Mouse (Mus musculus) neural tube, embryonic 14.5 days (tissue): ENCODE measurements around the gene Nrip1. TPM values are rescaled to one million over a fixed set of nuclear protein-coding genes. Genes with fewer than 3 reads are reported as not detected.

Experiments
- ATAC-seq: fragments of 200-750 bp; cut with Nextera tagmentation; 2 replicates; pipeline ENCODE4 v1.8.0; 2017; ENCODE audit warnings: low read depth, mild to moderate bottlenecking, moderate TSS enrichment, moderate library complexity
- H3K27ac ChIP-seq: fragments of 300-500 bp; sonication (generic); 2 replicates; pipeline ENCODE4 v1.5.1; 2014; ENCODE audit warnings: low read depth, mild to moderate bottlenecking, control low read depth, low read length, moderate library complexity, mixed read lengths
- H3K27me3 ChIP-seq: fragments of 300-500 bp; sonication (generic); 2 replicates; pipeline ENCODE4 v1.6.1; 2014; ENCODE audit warnings: low read length; ENCODE audit not compliant: control insufficient read depth, insufficient read depth
- H3K36me3 ChIP-seq: fragments of 300-500 bp; sonication (generic); 2 replicates; pipeline ENCODE4 v1.6.1; 2014; ENCODE audit warnings: low read length, mixed read lengths; ENCODE audit not compliant: control insufficient read depth, insufficient read depth
- H3K4me1 ChIP-seq: fragments of 300-500 bp; sonication (generic); 2 replicates; pipeline ENCODE4 v1.6.1; 2014; ENCODE audit warnings: low read length; ENCODE audit not compliant: control insufficient read depth, insufficient read depth
- H3K4me2 ChIP-seq: fragments of 300-500 bp; sonication (generic); 2 replicates; pipeline ENCODE4 v1.6.1; 2014; ENCODE audit warnings: mild to moderate bottlenecking, low read depth, low read length, control low read depth
- H3K4me3 ChIP-seq: fragments of 300-500 bp; sonication (generic); 2 replicates; pipeline ENCODE4 v1.5.1; 2014; ENCODE audit warnings: low read depth, low read length, control low read depth, mixed read lengths
- H3K9ac ChIP-seq: fragments of 300-500 bp; sonication (generic); replicated peaks from 2 replicates; pipeline ENCODE4 v1.6.1; 2014; ENCODE audit warnings: low read depth, mild to moderate bottlenecking, control low read depth, low read length, mixed read lengths
- H3K9me3 ChIP-seq: fragments of 300-500 bp; sonication (generic); 2 replicates; pipeline ENCODE4 v1.6.1; 2016; ENCODE audit warnings: low read length; ENCODE audit not compliant: control insufficient read depth
- WGBS: fragments of 180-500 bp; shearing (Covaris S2); extraction: QIAGEN DNeasy Blood & Tissue Kit; methylation state at CpG from one replicate; pipeline ENCODE4 v1.1.7; 2014; 5-methylcytosine and 5-hydroxymethylcytosine counted together
- polyA plus RNA-seq: library from polyadenylated mRNA; unstranded; fragments of >200 nt; fragmentation: Nextera tagmentation; extraction: Ambion mirVana; gene quantifications from 2 replicates; pipeline ENCODE4 v1.2.1, GENCODE M21; 2014

Gene Nrip1
- polyA plus RNA-seq, 1 experiment from 2014 or later, result 36.1 TPM

DNA sequence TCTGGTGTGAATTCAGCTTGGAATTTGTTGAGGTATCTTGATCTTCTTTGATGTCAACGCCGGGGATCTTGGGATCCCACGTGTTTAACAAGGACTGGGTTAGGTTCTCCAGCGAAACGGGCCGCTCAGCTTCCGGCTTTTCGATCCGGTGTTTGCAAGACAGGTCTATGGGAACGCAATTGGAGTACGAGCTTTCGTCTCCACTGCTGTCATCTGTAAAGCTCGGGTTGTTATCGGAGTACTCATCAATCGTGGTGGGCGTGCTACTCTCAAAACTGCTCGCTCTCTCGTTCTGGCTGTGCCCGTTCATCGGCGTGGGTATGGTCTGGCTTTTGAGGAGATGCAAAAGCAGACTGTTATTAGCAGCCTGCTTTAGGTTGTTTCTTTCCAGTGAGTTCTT lies 80.5 kb downstream of the Nrip1 start:
- 97% methylated on average over 21 of the region's 21 CpGs for WGBS
- ATAC-seq, result no peak
- Histone ChIP-seq H3K9ac (no peak overlapping the region), H3K27me3 (no peaks in the 10 kb centered on the region), H3K9me3 (no peaks in the 10 kb centered on the region), H3K4me2 (no peak overlapping the region), H3K27ac (no peak overlapping the region), H3K4me3 (no peak overlapping the region), H3K4me1 (no peaks in the 10 kb centered on the region), H3K36me3 (peaks cover 15% of the 10 kb centered on the region; the same call in 1 of the 2 replicates)

DNA sequence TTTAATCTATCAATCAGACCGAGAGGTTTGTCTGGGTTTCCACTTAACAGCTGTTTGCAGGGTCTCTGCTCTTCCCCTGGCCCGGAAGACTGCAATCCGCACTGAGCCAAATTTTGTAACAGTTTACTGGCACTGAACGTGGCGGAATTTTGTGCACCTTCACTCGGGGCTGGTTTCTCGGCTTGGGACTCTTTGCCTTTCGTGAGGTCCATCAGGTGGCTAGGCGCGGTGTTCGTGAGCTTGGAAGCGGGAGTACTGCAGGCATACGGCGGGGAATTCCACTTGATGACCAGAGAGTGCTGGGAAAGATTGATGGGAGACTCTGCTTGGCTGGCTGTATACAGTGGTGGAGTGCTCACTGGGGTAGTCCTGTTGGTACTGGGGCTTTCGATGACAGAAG lies 81.0 kb downstream of the Nrip1 start:
- no peak overlapping the region for H3K9ac ChIP-seq
- no peak for ATAC-seq
- peaks cover 15% of the 10 kb centered on the region; the same call in 1 of the 2 replicates for H3K36me3 ChIP-seq
- no peaks in the 10 kb centered on the region for H3K4me1 ChIP-seq
- no peak overlapping the region for H3K27ac ChIP-seq
- H3K4me2 ChIP-seq, result no peak overlapping the region
- no peak overlapping the region for H3K4me3 ChIP-seq
- WGBS, result 93% methylated on average over 15 of the region's 15 CpGs
- no peaks in the 10 kb centered on the region for H3K27me3 ChIP-seq
- no peaks in the 10 kb centered on the region for H3K9me3 ChIP-seq

GRCm38 (mm10) chr16:76291366-76291765 lies 82.3 kb downstream of the Nrip1 start:
- Histone ChIP-seq H3K4me3 (no peak overlapping the region), H3K4me2 (no peak overlapping the region), H3K27ac (no peak overlapping the region), H3K4me1 (no peaks in the 10 kb centered on the region), H3K27me3 (no peaks in the 10 kb centered on the region), H3K9ac (no peak overlapping the region), H3K9me3 (no peaks in the 10 kb centered on the region), H3K36me3 (peaks cover 15% of the 10 kb centered on the region; the same call in 1 of the 2 replicates)
- 92% methylated on average over 14 of the region's 14 CpGs for WGBS
- ATAC-seq, result no peak

GRCm38 (mm10) chr16:76289495-76289894 lies 84.1 kb downstream of the Nrip1 start:
- no peaks in the 10 kb centered on the region for H3K9me3 ChIP-seq
- no peaks in the 10 kb centered on the region for H3K4me1 ChIP-seq
- H3K9ac ChIP-seq, result no peak overlapping the region
- H3K4me3 ChIP-seq, result no peak overlapping the region
- no peaks in the 10 kb centered on the region for H3K27me3 ChIP-seq
- ATAC-seq, result no peak
- no peak overlapping the region for H3K27ac ChIP-seq
- 82% methylated on average over 2 of the region's 2 CpGs for WGBS
- H3K36me3 ChIP-seq, result peaks cover 15% of the 10 kb centered on the region; the same call in 1 of the 2 replicates
- H3K4me2 ChIP-seq, result no peak overlapping the region

DNA sequence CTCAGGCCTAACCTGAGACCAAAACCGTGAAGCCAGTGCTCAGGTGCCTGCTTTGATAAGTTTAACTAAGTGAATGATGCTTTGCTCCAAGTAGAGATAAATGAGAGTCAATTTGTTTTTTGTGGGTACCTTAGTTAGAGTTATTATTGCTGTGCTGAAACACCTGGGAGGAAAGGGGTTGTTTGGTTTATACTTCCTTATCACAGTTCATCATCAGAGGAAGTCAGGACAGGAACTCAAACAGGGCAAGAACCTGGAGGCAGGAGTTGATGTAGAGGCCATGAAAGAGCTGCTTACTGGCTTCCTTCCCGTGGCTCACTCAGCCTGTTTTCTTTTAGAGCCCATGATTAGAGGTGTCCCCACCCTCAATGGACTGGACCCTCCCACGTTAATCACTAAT lies 89.8 kb downstream of the Nrip1 start:
- no peaks in the 10 kb centered on the region for H3K27me3 ChIP-seq
- no peak for ATAC-seq
- no peaks in the 10 kb centered on the region for H3K9me3 ChIP-seq
- no peaks in the 10 kb centered on the region for H3K4me1 ChIP-seq
- no peaks in the 10 kb centered on the region for H3K36me3 ChIP-seq
- H3K4me3 ChIP-seq, result no peak overlapping the region
- WGBS, result 71% methylated on average over 3 of the region's 3 CpGs
- no peak overlapping the region for H3K9ac ChIP-seq
- no peak overlapping the region for H3K27ac ChIP-seq
- no peak overlapping the region for H3K4me2 ChIP-seq

DNA sequence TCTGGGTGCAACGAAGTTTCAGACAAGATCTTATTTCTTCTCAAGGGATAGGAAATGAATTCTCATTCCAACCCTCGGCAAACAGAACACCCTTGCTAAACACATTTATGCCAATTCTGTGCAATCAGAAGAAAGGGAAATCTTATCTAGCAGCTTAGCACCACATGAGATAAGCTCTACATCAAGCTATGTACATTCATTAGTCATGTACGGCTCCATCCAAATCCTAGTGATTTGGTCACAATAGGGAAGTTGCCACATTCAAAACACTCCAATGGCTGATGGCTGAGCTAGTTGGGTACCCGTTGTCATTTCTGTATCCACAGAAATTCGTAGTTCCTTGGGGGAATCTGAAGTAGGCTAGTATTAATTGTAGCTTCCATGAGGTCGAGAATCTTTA lies 91.8 kb downstream of the Nrip1 start:
- 90% methylated on average over 6 of the region's 6 CpGs for WGBS
- Histone ChIP-seq H3K36me3 (no peaks in the 10 kb centered on the region), H3K9ac (no peak overlapping the region)

GRCm38 (mm10) chr16:76280365-76280764 lies 93.3 kb downstream of the Nrip1 start:
- no peak overlapping the region for H3K4me3 ChIP-seq
- no peak overlapping the region for H3K9ac ChIP-seq
- H3K9me3 ChIP-seq, result no peaks in the 10 kb centered on the region
- WGBS, result 90% methylated on average over 8 of the region's 8 CpGs
- H3K27ac ChIP-seq, result no peak overlapping the region
- no peaks in the 10 kb centered on the region for H3K4me1 ChIP-seq
- no peaks in the 10 kb centered on the region for H3K36me3 ChIP-seq
- no peak overlapping the region for H3K4me2 ChIP-seq
- no peak for ATAC-seq
- H3K27me3 ChIP-seq, result no peaks in the 10 kb centered on the region

More for the DNA sequence above, 91.8 kb downstream of the Nrip1 start:
- H3K4me1 ChIP-seq, result no peaks in the 10 kb centered on the region
- no peak overlapping the region for H3K27ac ChIP-seq
- no peak overlapping the region for H3K4me3 ChIP-seq
- ATAC-seq, result no peak
- H3K9me3 ChIP-seq, result no peaks in the 10 kb centered on the region
- H3K27me3 ChIP-seq, result no peaks in the 10 kb centered on the region
- H3K4me2 ChIP-seq, result no peak overlapping the region

DNA sequence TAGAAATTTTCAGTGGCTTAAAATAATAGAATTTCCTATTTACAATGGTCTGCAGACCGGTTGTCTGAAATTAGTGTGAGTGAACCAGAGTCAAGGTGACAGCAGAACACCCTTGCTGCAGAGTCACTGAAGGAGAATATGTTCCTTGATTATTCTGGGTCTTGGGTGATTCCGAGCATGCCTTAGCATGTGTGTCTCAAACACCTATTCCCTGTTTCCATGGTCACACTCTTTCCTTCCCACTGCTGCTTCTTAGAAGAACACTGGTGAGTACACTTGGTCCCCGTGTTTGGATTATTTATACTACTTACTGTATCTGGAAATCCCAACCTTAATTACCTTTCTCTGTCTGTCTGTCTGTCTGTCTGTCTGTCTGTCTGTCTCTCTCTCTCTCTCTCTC lies 97.4 kb downstream of the Nrip1 start:
- Histone ChIP-seq H3K36me3 (no peaks in the 10 kb centered on the region), H3K9ac (no peak overlapping the region), H3K27ac (no peak overlapping the region), H3K9me3 (no peaks in the 10 kb centered on the region), H3K4me2 (no peak overlapping the region), H3K4me3 (no peak overlapping the region), H3K27me3 (no peaks in the 10 kb centered on the region), H3K4me1 (no peaks in the 10 kb centered on the region)
- ATAC-seq, result no peak
- 90% methylated on average over 3 of the region's 3 CpGs for WGBS

DNA sequence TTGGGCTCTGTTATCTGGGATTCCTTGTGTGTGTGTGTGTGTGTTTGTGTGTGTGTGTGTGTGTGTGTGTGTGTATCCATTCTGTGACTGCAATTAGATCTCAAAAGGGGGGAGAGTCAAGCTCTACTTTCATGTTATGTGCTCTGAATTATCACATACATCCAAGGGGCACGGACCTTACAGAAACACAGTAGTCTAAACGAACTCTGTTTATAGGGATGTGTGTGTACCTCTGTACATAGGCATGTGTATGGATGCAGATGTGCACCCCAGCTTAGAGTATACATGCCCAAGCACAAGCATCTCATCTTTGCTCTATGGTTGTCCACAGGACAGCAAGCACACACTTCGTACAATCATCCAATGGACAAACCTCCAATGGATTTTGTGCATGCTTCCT lies 98.0 kb downstream of the Nrip1 start:
- Histone ChIP-seq H3K4me2 (no peak overlapping the region), H3K27ac (no peak overlapping the region), H3K4me3 (no peak overlapping the region), H3K27me3 (no peaks in the 10 kb centered on the region), H3K9me3 (no peaks in the 10 kb centered on the region), H3K36me3 (no peaks in the 10 kb centered on the region), H3K4me1 (no peaks in the 10 kb centered on the region), H3K9ac (no peak overlapping the region)
- no peak for ATAC-seq
- 89% methylated on average over 3 of the region's 3 CpGs for WGBS

DNA sequence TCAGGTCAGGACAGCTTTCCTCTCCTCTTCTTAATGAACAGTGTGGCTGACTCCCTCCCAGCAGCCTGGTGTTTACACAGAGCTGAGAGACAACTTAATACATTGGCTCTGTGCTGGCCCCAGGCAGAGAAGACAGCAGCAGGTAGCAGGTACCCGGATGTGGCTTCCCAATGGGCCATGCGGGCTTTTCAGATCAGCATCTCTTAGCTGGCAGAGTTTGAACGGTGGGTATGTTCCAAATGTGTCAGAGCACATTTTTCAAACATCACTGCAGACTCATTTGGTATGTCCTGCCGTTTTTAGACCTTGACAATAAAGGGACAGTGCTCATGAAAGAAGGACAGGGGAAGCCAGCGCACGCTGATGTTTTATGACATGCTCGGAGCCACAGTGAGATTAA lies 98.5 kb downstream of the Nrip1 start:
- no peak for ATAC-seq
- no peaks in the 10 kb centered on the region for H3K27me3 ChIP-seq
- H3K4me3 ChIP-seq, result no peak overlapping the region
- no peaks in the 10 kb centered on the region for H3K4me1 ChIP-seq
- no peak overlapping the region for H3K27ac ChIP-seq
- H3K4me2 ChIP-seq, result no peak overlapping the region
- H3K9me3 ChIP-seq, result no peaks in the 10 kb centered on the region
- H3K9ac ChIP-seq, result no peak overlapping the region
- 74% methylated on average over 7 of the region's 7 CpGs for WGBS
- no peaks in the 10 kb centered on the region for H3K36me3 ChIP-seq
